Mouse (Mus musculus): ENCODE measurements around the gene Ahctf1.
"Not testable (repeated sequence)": the region's sequence is repeated elsewhere in the genome, so short reads cannot be mapped to it uniquely, and the experiment has no call there.

Gene Ahctf1

GRCm38 (mm10) chr1:179804140-179804881 is 831 bp upstream of the Ahctf1 start:
- DNase-seq (ENCODE audit: low read depth) = no peak

GRCm38 (mm10) chr1:179802610-179803512 is 619 bp downstream of the Ahctf1 start, which contains the start of gene Gm10518:
Gene Gm10518, plus strand, starts transcription at chr1:179803376.
- no peak for DNase-seq (ENCODE audit: low read depth)

- no peak for DNase-seq (ENCODE audit: low read depth)
Measured at GRCm38 (mm10) chr1:179798794-179799193, 4.7 kb downstream of the Ahctf1 start.

DNA sequence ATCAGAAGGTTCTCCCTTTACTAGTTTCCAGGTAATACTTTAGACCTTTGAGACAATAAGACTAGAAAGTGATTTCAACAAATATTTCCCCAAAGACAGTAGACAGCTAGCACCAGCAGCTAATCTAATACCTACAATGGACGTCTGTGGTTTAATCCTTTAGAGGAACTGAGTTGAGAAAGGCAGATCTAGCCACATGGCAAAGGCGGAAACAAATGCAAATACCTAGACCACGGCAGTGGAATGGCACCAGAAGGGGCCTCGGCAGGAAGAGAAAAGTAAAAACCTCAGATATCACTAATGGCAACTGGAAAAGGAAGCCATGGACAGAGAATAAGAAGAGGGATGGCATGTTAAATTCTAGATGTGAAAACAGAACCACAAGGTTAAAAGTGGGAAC is 16.2 kb downstream of the Ahctf1 start:
- DNase-seq (ENCODE audit: low read depth) = no peak

DNA sequence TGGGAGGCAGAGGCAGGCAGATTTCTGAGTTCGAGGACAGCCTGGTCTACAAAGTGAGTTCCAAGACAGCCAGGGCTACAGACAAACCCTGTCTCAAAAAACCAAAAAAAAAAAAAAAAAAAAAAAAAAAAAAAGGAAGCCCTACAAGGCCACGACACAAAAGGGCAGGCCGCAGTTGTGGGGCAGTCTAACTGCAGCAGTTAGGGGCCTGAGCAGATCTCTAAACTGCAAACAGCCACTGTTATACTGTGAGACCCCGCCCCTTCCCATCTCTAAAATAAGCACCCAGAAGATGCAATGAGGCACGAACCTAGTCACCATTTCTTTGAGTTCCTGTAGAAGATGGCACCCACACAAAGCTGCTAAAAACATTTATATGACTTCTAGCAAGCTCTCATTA is 18.0 kb downstream of the Ahctf1 start:
- DNase-seq (ENCODE audit: low read depth) = no peak

GRCm38 (mm10) chr1:179784098-179784497 is 19.4 kb downstream of the Ahctf1 start:
- DNase-seq (ENCODE audit: low read depth) = no peak

DNA sequence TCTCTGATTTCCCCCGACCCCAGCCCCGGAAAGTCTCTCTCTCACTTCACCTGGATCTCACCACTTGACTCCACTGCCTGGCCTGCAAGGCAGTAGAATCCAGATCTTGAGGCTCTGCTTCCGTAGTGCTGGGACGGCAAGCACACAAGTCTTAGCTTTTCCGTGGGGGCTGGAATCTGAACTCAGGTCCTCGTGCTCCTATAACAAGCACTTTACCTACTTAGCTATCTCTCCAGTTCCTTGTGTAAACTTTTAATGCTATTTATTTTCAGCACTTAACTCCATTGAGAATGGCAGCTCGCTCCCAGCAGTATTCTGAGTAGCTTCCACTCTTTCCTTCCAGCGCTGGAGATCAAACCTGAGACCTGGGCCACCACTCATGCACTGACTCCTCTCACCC is 26.6 kb downstream of the Ahctf1 start:
- no peak for DNase-seq (ENCODE audit: low read depth)

- no peak for DNase-seq (ENCODE audit: low read depth)
Measured at GRCm38 (mm10) chr1:179760553-179760952, 42.9 kb downstream of the Ahctf1 start.

- no peak for DNase-seq (ENCODE audit: low read depth)
Measured at GRCm38 (mm10) chr1:179760086-179760485, 43.4 kb downstream of the Ahctf1 start.

DNA sequence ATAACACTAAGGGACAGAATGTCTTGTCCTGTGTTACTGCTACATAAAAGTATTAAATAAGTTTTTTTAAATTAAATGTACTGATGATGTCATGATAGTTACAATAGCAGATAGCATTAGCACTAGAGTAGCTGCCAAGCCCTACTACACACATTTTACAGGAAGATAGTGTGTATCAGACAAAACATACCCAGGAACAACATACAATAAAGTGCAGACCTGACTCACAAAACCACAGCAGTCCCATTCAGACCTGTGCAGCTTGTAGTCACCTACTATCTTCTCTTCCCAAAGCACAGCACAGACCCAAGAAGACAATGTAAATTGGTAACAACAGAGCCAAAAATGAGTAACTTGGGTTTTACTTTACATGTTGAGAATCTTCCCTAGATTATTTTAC is 47.0 kb downstream of the Ahctf1 start:
- DNase-seq (ENCODE audit: low read depth) = no peak

DNA sequence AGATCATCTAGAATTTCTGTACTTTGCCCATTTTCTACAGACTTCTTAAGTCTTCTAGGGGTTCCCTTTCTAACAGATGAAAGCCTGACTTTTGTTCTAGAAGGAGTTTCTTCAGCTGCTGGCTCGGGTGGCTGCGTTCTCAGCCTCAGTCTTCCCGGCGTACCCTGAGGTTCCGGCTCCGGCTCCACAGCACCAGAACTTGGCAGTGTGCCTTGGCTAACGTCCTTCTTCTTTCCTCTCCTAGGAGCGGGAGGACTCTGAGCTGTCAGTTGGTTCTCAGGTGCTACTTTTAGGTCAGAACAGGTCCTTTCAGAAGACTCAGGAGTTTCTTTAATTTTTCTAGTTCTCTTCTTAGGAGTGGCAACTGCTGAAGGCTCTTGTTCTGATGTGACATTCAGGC is 50.5 kb downstream of the Ahctf1 start:
- DNase-seq (ENCODE audit: low read depth) = no peak

- no peak for DNase-seq (ENCODE audit: low read depth)
Measured at GRCm38 (mm10) chr1:179752276-179752675, 51.2 kb downstream of the Ahctf1 start.

GRCm38 (mm10) chr1:179745171-179745570 is 58.3 kb downstream of the Ahctf1 start, which contains the start of gene Kif28:
Gene Kif28, minus strand, starts transcription at chr1:179745271.
- DNase-seq (ENCODE audit: low read depth) = no peak

- DNase-seq (ENCODE audit: low read depth) = no peak
Measured at GRCm38 (mm10) chr1:179743593-179744193, 59.8 kb downstream of the Ahctf1 start.

DNA sequence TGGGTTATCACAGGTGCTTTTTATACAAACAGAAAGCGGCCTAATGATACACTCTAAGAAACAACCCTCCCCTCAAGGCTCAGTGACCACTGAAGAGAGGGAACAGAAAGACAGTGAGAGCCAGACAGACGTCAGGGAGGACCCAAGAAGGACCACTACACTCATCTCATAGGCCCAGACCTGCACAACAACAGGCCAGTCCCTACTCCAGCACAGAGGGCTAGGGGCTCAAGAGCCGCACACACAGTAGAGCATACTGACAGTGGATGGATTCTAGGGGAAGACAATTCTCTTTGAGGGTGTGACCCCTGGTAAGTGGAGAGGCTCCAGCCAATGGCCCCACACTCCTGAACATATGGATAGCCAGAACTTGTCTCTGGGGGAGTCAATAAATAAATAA is 67.0 kb downstream of the Ahctf1 start:
- DNase-seq (ENCODE audit: low read depth) = no peak

- no peak for DNase-seq (ENCODE audit: low read depth)
Measured at GRCm38 (mm10) chr1:179734500-179735474, 68.7 kb downstream of the Ahctf1 start.

DNA sequence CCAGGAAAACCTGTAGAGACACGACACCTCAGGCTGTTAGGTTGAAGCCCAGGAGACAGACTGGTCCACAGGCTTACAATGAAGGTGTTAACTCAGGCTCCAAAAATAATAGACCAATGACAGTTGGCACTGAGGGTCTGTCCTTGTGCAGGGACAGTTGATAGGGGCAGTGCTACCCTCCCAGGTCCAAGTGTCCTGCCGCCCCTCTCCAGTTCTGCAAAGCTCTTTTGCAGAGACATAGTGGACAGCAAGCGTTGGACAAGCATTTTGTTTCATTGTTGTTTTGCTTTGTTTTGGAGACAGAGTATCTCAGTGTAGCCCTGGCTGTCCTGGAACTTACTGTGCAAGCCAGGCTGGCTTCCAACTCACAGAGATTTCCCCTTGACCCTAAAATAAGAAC is 72.1 kb downstream of the Ahctf1 start:
- DNase-seq (ENCODE audit: low read depth) = no peak

DNA sequence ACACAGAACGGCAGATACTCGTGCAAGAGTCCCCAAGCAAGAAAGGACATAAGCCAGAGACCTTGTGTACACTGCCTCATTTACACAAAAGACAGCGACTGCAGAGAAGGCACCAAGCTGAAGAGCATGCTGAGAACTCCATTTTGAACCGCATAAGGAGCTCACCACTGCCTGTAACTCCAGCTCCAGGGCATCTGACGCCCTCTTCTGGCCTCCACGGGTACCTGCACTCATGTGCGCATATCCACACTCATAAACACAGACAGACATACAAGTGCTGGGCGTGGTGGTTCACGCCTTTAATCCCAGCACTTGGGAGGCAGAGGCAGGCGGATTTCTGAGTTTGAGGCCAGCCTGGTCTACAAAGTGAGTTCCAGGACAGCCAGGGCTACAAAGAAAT is 74.8 kb downstream of the Ahctf1 start:
- DNase-seq (ENCODE audit: low read depth) = no peak

DNA sequence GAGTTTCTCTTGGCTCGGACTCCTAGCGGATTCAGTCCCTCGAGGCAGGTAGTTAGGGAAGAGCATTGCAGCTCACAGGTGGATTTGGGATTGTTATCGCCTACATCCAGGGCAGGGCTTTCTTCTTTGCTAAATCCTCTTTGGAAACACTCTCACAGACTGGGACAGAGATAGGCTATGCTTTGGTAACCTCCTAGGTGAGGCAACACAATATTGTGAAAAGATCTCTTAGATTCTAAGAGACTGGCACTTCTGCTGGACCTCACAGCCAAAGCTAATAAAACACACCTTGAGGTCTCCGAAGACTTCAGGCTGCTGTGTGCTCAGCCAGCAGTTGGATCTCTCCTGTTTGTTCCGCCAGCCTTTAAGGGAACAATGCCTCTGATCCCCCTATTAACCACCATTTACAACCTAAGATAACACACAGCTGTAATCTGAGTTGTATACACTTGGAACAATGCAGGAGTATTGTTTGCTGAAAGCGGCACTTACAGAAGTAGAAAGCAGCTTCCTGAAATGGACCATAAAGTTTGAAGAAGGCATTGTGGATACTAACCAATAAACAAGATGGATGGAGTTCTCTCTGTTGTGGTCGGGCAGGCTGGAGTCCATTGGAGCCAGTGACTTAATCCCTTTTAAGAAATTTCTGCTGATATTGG is 80.5 kb downstream of the Ahctf1 start:
- no peak for DNase-seq (ENCODE audit: low read depth)

- no peak for DNase-seq (ENCODE audit: low read depth)
Measured at GRCm38 (mm10) chr1:179715786-179716185, 87.7 kb downstream of the Ahctf1 start.

GRCm38 (mm10) chr1:179715289-179715688 is 88.2 kb downstream of the Ahctf1 start:
- DNase-seq (ENCODE audit: low read depth) = not testable (repeated sequence)

Data from c-Kit-positive CD71-positive TER-119-negative erythroid progenitor cells, embryonic 14.5 days (primary cell).